Mouse (Mus musculus): ENCODE results near the gene Col13a1. TPM values are rescaled to one million over a fixed set of nuclear protein-coding genes. Genes with fewer than 3 reads are reported as not detected.

The Col13a1 gene
- total RNA-seq (2021) = 1 to 10 TPM; 2.1 to 2.4 TPM

- intact Hi-C loops (cut with DNase I) = loop anchor here (5.0 kb wide), 1 partner anchor 142 kb away; no protein-coding TSS in a partner anchor
- DNase-seq = no peak
Measured at GRCm38 (mm10) chr10:61978866-61979340, at the start of gene Col13a1. Gene Col13a1 (minus strand): TSS chr10:61979108.

- intact Hi-C loops (cut with DNase I) = no loop called here
Measured at GRCm38 (mm10) chr10:62027699-62028098, 48.8 kb upstream of the Col13a1 start.

GRCm38 (mm10) chr10:62023821-62024551 is 45.1 kb upstream of the Col13a1 start:
- intact Hi-C loops (cut with DNase I) = no loop called here
- DNase-seq = peak; percentile 46

More at GRCm38 (mm10) chr10:62027699-62028098, 48.8 kb upstream of the Col13a1 start:
- no peak for DNase-seq

DNA sequence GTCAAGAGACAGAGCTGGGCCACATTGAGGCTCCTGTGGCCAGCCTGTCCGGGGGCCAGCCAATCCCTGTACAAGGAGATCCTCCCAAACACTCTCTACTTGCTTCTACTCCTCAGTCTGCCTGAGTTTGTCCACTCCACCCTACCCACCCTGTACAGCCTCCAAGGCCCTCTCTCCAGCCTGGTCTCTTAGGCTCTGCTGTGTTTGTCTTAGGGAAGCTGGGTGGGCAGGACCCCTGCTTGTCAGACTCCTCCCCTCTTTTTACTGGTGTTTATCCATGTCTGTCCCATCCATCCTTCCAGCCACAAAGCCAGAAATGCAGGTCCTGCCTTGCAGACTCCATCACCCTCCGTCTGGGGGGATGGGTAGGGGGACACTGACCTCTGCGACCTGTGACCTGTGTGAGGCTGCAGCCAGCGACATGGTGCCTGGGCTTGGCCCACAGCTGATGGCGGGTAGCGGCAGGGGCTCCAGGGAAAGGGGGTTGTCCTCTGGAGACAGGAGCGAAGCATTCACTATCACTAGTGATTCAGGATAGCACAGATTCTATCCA is 41.2 kb upstream of the Col13a1 start:
- DNase-seq = no peak
- intact Hi-C loops (cut with DNase I) = no loop called here

GRCm38 (mm10) chr10:62019386-62020067 is 40.6 kb upstream of the Col13a1 start:
- no peak for DNase-seq
- intact Hi-C loops (cut with DNase I) = no loop called here

GRCm38 (mm10) chr10:62016947-62017346 is 38.0 kb upstream of the Col13a1 start:
- intact Hi-C loops (cut with DNase I) = no loop called here
- peak; percentile 52 for DNase-seq

DNA sequence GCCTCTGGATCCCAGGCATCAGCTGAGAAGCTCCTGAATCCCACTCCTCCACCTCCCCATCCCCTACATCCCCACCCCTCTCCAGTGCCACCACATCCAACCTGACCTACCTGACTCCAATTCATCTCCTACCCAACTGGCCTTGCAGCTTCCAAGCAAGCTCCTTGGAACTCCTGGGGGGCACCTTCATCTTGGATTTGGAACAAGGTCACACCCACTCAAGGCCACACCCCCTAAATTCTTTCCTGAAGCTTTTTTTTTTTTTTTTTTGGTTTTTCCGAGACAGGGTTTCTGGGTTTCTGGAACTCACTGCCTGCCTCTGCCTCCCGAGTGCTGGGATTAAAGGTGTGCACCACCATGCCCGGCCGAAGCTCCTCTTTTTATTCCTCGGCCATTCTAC is 34.3 kb upstream of the Col13a1 start:
- intact Hi-C loops (cut with DNase I) = no loop called here
- DNase-seq = no peak

DNA sequence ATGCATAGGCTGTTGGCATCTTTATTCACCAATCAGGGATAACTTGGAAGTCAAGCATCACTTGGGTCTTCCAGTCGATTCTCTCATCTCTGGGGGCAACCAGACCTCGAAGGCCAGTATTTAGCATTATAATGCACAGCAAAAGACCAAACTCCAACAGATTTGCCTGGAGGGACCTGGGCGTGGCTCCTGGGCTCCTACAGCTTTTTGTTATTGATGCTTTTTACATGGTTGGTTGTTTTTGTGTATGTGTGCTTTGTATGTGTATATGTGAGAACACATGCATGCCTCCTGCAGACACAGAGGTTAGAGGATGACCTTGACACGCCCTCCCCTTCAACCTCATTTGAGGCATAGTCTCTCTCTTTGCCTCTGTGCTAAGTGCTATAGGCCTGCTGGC is 33.5 kb upstream of the Col13a1 start:
- intact Hi-C loops (cut with DNase I) = no loop called here
- DNase-seq = no peak

DNA sequence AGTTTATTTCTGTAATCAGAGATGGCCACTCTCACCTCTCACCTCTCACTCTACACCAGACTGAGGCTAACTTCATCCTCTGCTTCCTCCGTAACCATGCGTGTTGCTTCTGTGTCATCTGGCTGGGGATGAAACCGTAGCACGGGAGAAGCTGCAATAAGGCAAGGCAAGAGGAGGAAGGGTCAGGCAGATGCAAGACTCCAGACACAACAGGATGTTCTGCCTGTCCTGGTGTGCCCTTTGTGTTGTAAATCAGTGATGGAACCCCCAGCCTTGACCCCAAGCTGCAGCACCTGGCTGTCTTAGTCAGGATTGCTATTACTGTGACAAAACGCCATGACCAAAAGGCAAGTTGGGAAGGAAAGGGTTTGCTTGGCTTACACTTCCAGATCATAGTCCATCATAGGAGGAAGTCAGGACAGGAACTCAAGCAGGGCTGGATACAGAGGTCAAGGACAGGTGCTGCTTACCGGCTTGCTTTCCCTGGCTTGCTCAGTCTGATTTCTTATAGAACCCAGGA is 31.1 kb upstream of the Col13a1 start:
- DNase-seq = no peak
- intact Hi-C loops (cut with DNase I) = no loop called here

DNA sequence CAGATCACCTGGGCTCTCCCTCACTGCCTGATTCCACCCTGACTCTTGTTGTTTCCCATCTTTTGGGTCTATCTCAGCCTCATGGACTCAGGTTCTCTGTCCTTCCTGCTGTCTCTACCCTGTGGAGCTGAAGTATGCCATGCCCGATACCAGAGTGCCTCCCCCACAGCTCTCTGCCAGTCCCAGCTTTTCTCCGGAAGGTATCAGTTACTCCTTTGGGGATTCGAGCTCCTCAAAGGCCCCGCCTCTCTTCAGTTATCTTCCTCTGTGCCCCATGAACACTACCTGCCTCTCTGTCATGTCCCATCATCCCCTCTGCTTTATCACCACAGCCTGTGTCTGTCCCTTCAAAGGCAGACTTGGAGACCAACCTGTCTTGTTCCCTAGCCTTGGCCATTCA is 29.1 kb upstream of the Col13a1 start:
- intact Hi-C loops (cut with DNase I) = no loop called here
- DNase-seq = no peak

- no peak for DNase-seq
- intact Hi-C loops (cut with DNase I) = no loop called here
Measured at GRCm38 (mm10) chr10:62006371-62006770, 27.5 kb upstream of the Col13a1 start.

GRCm38 (mm10) chr10:62000216-62000615 is 21.3 kb upstream of the Col13a1 start:
- DNase-seq = no peak
- intact Hi-C loops (cut with DNase I) = no loop called here

GRCm38 (mm10) chr10:61999766-62000165 is 20.9 kb upstream of the Col13a1 start:
- no peak for DNase-seq

DNA sequence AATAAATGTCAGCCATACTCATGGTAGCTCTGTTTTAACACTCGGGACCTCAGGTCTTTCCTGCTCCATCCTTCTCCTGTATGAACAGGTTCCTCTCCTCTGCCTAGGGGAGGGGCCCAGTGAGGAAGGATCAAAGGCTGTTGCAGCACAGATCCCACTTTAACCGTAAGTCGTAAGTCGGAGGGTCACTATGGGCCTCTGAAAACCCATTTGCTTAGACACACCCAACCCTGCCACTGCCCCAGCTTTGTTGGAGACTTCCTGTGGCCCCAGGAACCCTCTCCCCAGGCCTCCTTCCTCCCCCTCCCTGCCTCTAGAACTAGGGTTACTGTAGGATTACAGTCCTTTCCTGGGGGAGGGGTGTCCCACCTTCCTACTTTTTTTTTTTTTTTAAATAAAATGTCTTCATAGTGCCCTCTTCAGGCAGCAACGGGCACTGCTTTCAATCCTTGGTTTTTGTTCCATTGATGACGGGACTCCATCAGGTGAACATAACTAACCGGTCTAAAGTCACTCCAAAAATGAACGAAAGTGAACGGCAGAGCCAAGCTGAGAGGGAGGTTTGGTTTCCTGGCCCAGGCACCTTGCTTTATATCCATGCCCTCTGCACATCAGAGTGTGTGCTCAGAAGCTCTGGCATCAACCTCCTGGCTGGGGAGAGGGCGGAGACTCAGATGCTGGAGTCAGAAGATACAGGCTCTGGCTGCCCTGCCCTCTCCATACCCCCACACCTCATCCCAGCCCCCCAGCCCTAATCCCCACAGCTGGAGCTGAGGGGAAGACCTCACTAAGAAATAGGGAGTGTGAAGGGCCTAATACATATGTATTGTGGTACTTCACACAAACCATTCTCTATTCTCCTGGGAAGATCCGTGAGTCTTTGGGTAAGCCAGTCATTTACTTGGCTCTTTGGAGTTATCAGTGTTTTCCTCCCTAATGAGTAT is 12.8 kb upstream of the Col13a1 start:
- DNase-seq = no peak
- intact Hi-C loops (cut with DNase I) = no loop called here

More at GRCm38 (mm10) chr10:61999766-62000165, 20.9 kb upstream of the Col13a1 start:
- intact Hi-C loops (cut with DNase I) = no loop called here

DNA sequence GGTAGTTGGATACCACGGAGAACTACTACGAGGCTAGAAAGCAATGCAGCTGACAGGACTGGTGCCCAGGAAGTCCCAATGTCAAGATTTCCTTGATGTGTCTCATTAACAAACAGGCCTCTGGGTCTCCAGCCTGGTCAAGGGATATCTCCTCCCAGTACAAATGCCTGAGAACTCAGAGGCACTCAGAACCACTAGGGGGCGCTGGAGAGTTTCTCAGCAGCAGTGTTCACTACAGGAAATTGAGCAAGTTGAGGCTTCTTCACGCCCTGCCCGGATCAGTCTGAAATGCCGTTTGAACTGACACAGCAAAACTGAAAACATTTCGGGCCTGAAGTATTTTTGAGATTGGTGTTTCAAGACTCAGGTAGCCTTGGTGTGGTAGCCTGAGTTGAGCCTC is 1.5 kb upstream of the Col13a1 start:
- intact Hi-C loops (cut with DNase I) = loop anchor here (2.0 to 5.0 kb wide), 2 partner anchors 122 to 202 kb away; no protein-coding TSS in a partner anchor
- DNase-seq = peak; percentile 93

- DNase-seq = peak; percentile 29
- intact Hi-C loops (cut with DNase I) = loop anchor here (5.0 kb wide), 1 partner anchor 141 kb away; no protein-coding TSS in a partner anchor
Measured at GRCm38 (mm10) chr10:61978112-61978865, 619 bp downstream of the Col13a1 start.

- DNase-seq = no peak
- intact Hi-C loops (cut with DNase I) = loop anchor here (5.0 kb wide), 1 partner anchor 140 kb away; no protein-coding TSS in a partner anchor
Measured at GRCm38 (mm10) chr10:61977392-61978096, 1.4 kb downstream of the Col13a1 start.

DNA sequence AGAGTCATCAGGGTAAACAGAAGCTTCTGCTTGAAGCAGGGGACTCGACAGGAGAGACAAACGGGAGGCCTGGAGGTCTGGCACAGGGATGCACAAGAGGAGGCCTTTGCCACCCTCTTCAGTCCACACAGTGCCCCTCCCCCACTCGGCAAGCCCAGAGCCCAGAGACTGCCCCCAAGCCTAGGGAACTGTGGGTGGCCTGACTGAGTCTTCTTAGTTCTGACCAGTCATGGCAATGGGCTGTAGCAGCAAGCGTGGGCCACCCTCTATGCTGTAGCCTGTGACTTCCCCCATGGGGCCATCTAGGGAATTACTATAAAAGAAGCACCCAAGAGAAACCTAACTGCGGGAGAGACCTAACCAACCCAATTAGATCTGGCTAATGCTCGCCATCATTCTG is 1.9 kb downstream of the Col13a1 start:
- intact Hi-C loops (cut with DNase I) = loop anchor here (5.0 kb wide), 1 partner anchor 140 kb away; no protein-coding TSS in a partner anchor
- DNase-seq = no peak

GRCm38 (mm10) chr10:61974581-61974980 is 4.3 kb downstream of the Col13a1 start:
- intact Hi-C loops (cut with DNase I) = no loop called here

More at GRCm38 (mm10) chr10:61974581-61974980, 4.3 kb downstream of the Col13a1 start:
- no peak for DNase-seq
